Mouse (Mus musculus): Measurements from ENCODE around the gene Mrpl38. TPM values are rescaled to one million over a fixed set of nuclear protein-coding genes. Genes with fewer than 3 reads are reported as not detected.

The Mrpl38 gene
- polyA plus RNA-seq, 1 experiment = 34.4 TPM

DNA sequence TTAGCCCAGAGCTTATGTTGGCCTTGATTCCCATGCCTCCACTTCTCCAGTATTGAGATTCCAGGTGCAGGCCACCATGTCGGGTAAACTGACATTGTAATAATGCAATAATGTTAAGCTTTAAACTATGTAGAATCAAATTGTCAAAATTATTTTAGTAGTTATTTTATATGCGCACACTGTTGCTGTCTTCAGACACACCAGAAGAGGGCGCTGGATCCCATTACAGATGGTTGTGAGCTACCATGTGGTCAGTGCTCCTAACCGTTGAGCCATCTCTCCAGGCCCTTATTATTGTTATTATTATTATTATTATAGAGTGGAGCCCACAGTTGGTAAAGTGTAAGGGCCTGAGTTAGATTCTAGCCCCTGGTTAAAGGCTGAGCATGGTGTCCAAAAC is 27.6 kb downstream of the Mrpl38 start:
- DNase-seq (ENCODE audit: low read depth) = no peak

DNA sequence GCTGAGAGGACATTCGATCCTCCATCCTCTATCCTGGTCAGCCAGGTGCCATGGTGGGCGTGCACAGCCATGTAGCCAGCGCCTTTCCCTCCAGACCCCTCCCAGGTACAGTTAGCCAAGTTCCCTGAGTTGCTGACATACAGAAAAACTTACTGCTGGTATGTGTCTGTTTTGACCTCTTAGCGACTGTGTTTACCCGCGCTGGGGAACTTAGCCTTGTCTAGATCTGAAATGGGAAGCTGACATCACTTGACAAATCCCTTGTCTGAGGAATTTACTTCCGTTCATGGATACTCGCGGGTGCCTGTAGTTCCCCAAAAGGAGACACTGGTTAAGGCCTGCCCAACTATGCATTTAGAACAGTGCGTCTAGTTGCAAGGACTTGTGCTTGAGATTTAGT is 28.1 kb downstream of the Mrpl38 start:
- DNase-seq (ENCODE audit: low read depth) = no peak

DNA sequence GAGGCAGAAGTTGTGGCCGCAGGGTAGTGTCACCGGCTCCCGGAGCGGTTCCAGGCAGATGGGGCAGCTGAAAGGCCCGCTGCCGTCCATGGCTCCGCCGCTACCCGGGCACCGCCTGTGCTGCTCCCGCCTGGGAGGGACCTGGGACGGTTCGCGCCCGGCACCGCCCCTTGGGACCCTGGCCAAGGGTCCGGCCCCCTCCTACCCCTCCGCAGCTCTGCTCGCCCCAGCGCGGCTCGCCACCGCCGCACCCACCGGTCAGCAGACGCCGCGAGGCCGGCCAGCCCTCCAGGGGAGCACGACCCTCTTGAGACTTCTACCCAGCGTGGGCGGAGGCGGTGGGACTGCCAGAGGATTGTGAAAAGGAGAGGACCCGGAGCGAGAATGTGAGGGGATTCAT is 28.5 kb downstream of the Mrpl38 start:
- no peak for DNase-seq (ENCODE audit: low read depth)

DNA sequence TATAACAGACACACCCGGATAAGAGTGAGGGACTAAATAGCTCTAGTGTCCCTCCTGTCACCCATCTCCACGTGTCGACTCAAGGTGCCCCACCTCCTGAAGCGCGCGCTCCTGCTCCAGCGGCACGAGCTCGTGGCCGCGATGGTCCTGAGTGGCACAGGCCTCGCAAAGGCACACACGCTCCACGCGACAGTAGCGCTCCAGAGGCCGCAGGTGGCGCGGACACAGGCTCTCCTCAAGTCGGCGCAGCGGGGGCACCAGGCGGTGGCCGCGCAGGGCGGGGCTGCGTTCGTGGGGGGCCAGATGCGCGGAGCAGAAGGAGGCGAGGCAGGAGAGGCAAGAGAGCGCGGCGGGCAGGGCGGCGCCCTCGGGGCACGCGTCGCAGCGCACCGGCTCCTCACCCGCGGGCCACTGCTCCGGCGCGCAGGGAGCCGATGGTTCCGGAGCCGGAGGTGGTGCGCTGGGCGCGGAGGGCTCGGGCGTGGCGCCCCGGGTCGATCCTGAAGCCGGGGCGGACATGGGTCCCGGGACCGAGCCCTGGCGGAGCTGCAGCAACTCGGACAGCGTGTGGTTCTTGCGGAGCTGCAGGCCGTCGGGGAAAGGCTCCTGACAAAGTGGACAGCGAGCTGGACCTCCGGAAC is 29.1 kb downstream of the Mrpl38 start:
- no peak for DNase-seq (ENCODE audit: low read depth)

DNA sequence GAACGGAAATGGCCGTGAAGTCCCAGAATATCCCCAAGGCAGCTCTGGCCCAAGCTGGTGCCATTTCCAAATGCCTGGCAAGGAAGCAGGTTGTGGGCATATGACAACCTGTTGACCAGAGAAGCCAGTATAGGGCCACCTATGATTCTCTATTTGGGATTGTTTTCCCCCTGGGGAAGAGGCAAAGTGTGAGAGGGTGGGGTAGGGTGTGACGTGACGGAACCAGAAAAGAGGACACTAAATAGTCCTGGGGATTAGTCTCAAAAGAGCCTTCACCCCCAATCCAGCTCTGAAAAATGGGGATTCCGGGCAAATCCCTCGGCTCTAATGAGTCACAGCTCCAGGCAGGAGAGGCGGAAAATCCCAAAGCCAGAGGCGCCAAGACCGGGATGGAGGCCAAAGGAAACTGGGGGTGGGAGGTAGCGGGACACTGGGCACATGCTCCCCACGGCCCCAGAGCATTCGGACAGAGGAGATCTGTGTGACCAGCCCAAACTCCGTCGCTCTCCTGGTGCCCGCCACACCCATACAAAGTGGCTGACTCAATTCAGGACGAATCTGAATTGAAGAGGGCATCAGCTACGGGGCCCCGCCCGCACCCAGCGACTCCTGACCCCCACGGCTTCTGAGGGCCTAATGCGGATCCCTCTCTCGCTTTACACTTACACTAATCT is 30.1 kb downstream of the Mrpl38 start:
- DNase-seq (ENCODE audit: low read depth) = no peak

DNA sequence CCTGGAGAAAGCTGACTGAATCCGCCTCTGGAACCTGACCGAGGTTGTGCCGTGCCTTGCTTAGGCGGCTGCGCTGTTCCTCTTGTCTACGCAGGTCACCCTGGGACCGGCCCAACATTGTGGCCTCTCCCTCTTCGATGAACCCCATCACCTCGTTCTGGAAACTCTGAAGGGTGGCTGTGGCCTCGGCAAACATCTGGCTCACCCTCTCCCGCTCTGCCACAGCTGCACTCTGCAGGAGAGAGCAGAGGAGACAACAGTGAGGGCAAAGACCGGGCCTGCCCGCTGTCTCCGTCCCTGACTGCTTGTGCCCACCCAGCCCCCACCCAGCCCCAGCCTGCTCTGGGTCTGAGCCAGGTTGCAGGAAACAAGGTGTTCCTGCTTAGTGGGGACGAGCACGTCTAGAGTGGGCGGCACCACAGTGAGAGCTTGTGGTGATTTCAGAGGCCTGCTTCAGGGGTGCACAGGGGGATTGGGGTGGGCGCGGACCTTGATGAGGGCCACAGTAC is 30.8 kb downstream of the Mrpl38 start:
- DNase-seq (ENCODE audit: low read depth) = no peak

DNA sequence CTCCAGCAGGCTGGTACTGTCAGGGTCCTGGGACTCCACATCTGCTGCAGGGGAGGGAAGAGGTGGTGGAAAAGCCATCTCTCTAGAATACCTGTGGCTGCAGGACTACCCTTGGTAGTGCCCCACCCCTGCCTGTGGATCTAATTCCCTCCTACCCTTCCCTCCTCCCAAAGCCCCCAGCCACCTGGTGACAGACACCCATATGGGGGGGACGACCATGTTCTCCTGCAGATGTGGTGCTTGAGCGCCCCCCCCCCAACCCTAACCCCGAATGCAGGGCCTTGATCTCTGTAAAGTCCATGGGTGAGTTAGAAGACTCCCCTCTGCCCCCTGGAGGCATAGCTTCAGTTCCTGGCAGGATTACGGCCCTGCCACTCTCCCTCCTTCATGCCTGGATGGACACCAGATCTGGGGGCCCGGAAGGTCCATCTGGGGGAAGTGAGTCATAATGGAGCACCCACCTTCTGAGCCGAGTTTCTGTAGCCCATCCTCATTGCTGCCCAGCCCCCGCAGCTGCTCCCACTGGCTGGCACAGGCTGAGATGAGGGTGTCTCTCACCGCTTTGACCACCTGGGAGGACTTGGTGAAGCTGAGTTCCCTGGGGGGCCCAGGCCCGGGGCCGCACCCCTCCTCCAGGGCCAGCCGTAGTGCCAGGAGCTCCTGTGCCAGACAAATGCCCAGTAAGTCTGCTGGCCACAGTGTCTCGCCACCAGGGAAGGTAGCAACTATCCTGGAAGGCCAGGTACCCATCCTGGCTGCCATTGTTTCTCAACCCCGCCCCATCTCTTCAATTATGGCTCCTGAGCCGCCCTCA is 31.5 kb downstream of the Mrpl38 start:
- no peak for DNase-seq (ENCODE audit: low read depth)

DNA sequence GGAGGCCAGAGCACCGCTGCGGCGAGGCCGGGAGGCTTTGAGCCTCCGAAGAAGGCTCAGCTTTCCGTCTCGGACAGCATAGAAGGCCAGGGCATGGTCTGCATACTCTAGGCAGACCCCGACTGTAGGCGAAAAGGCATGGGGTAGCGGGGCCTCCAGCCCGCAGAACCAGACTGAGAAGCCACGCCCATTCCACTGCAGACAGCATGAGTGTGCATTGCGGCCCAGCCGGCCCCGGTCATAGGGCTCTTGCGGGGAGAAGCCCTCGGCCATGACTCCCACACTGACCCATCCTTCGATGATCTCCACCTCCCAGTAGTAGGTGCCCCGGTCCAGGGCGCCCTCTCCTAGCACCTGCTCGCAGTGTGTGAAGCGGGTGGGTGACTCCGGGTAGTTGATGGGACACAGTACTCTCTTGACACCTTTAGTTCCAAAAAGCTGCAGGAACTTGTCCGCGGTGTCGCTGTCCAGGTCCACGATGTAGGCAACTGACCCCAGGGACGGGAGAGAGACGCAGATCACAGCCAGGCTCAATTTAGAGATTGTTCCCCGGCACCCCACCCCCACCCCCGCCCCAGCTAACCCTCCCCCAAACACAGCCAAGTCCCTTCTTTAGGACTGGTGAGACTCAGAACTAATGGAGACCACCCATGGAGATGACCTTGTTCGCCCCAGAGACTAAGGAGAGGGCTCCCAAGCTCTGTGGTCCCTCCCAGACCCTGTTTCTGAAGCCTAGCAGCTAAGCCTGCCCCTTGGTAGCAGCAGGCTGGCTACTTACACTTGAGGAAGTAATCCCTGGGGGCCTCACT is 32.3 kb downstream of the Mrpl38 start:
- DNase-seq (ENCODE audit: low read depth) = no peak

DNA sequence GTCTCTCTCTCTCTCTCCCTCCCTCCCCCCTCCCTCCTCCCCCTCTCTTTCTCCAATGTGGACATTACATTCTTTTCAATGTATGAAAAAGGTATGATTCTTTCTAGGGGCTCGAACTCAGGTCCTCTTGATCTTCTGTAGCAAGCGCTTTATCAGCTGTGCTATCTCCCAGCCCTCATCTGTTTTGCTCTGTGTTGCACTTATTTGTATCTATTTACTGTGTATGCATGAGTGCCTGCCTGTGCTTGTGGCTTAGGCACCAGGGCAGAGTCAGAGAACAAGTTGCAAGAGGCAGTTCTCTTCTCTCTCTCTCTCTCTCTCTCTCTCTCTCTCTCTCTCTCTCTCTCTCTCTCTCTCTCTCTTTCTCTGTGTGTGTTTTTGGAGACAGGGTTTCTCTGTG is 33.6 kb downstream of the Mrpl38 start:
- DNase-seq (ENCODE audit: low read depth) = no peak

DNA sequence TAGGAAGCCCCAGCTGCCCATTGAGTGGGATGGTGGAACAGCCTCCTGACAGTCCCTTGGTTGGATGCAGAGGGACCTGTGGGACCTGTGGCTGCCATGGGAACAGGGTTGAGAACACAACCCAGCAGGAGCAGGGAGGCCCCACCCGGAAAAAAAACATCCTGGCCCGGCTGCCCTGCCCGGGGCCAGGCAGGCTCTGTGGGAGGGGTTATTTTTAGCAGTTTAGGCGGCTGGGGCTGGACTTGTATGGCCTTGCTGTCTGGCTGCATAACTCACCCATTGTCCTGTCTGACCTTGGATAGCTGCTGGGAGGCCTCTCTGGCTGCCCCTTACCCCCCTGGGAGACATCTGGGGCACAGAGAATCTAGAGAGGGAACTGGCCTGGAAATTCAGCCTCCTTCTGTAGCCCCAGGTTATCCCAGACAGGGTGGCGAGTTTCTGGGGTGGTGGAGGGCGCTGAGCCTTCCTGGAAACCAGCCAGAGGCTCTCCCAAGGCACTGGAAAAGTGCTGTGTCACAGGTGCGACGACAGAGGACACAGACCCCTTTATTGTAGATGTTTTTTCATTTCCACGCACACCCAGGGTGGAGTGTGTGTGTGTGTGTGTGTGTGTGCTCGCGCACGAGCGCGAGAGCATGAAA is 34.5 kb downstream of the Mrpl38 start:
- no peak for DNase-seq (ENCODE audit: low read depth)

DNA sequence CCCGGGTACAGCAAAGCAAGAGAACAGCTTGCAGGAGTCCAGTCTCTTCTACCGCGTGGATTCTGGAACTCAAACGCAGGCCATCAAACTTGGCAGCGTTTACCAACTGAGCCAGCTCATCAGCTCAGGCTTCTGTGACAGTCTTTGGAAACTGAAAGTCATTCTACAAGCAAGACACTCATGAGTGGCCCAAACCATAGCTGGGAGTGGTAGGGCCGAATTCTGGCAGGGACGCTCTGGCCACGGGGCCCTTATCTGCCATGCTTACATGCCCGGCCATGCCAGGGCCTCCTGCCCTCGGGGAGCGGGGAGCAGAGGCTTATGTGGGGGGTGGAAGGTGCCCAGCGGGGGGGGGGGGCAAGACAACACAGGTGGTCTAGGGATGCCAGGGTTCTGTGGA is 35.1 kb downstream of the Mrpl38 start:
- no peak for DNase-seq (ENCODE audit: low read depth)

DNA sequence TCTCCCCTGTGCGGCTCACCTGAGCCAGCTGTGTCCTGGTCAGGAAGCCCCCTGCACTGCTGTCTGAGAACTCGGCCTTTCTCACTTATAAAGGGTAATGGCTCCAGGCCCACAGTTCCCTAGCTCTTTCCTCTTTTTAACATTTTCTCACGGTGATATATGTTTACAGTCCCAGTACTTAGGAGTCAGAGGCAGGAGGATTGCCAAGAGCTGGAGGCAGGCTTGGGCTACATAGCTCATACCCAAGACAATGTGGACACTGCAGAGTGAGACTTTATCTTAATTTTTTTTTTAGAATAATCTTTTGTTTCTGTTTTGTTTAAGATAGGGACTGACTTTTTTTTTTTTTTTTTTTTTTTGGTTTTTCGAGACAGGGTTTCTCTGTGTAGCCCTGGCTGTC is 36.2 kb downstream of the Mrpl38 start:
- no peak for DNase-seq (ENCODE audit: low read depth)

DNA sequence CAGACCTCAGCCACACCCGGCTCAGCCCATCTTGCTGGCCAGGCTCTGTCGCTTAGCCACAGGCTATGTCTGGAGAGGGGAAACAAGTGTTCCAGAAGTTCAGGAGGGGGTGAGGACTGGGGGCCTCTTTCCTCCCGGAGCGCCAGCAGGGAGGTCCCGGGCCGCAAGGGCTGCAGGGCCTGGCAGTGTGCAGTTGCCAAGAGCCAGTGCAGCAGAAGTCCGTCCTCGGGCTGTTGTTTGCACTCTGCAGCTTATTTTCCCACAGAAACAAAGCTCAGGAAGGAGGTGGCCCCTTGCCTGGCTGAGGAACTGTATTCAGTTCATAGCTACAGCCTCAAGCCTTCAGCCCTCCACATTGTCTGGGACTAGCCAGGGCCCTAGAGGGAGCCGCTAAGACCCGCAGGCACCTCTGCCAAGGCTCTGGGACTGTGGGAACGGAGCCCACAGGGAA is 36.7 kb downstream of the Mrpl38 start:
- DNase-seq (ENCODE audit: low read depth) = no peak

DNA sequence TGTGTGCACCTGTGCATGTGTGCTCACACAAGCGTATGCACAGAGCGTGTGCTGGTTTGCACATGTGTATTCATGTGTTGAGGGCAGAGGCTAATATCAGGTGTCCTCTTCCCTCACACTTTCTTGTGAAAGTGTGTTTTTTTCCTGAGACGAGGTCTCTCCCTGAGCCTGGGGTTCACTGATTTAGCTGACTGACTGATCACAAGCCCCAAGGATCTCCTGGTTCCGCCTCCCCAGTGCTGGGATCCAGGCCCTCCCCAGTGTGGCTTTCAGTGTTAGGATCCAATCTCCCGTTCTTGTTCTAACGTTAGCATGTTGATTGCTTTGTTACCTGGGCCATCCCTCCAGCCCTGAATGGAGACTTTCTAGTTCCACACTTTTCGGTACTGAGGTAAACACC is 37.8 kb downstream of the Mrpl38 start:
- DNase-seq (ENCODE audit: low read depth) = no peak

DNA sequence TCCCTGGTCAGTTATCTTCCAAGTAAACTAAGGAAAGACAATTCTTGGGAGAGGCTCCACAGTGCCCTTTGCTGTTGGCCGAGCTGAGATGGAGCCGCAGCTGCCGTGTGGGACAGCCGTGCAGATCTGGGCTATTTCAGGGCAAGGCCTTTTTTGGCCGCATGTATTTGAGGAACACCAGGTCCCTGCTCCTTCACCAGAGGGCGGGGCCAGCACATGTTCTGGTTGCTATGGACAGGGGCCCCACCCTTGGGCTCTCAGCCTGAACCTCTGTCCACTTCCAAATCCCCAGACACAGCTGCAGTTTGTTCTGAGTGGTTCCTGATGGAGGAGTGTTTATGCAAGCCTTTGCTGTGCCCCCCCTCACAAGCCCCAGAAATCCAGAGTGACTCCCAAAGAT is 38.3 kb downstream of the Mrpl38 start:
- no peak for DNase-seq (ENCODE audit: low read depth)

DNA sequence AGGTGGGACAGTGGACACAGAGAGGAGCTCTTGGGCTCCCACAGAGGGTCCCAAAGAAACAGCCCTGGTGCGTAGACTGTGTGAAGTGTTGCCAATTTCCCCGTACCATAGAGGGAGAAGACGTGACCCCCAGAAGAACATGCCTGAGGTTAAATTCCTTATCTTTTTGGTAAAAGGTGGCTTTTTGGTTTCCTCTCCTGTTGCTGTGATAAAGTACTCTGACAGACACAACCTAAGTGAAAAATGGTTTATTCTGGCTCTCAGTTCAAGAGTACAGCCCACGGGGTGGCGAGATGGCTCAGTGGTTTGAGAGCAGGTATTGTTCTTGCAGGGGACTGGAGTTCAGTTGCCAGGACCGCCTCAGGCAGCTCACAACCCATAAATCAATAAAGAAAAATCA is 39.2 kb downstream of the Mrpl38 start:
- no peak for DNase-seq (ENCODE audit: low read depth)

DNA sequence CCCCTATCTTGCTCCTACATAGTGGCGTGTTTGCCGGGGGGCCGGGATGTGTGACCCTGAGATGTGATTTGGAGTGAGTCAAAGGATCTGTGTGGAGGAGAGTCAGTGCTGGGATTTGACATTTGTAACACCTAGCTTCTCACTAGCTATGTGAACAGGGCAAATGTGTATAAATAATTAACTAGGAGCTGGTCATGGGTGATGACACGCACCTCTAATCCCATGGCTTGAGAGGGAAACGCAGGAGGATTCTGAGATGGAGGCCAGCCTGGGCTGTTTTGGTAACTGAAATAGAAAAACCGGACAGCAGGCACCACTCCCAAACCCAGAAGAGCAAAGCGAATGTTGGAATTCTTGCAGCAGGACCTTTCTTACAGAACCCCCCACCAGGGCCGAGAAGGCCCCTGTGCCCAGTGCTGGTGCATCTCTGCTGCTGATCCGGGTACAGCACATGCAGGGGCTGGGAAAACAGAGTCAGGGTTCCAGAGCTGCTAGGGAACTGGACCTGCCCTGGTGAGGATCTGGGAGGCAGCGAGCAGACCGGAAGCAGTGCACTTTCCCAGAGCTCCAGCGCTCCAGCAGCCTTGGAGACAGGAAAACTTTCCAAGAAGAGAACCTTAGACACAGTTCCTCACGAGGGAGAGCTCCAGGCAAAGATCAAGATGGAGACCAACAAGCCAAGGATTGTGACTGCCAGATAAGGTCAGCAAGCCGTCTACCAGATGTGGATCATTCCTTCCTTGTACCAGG is 39.8 kb downstream of the Mrpl38 start:
- DNase-seq (ENCODE audit: low read depth) = no peak

DNA sequence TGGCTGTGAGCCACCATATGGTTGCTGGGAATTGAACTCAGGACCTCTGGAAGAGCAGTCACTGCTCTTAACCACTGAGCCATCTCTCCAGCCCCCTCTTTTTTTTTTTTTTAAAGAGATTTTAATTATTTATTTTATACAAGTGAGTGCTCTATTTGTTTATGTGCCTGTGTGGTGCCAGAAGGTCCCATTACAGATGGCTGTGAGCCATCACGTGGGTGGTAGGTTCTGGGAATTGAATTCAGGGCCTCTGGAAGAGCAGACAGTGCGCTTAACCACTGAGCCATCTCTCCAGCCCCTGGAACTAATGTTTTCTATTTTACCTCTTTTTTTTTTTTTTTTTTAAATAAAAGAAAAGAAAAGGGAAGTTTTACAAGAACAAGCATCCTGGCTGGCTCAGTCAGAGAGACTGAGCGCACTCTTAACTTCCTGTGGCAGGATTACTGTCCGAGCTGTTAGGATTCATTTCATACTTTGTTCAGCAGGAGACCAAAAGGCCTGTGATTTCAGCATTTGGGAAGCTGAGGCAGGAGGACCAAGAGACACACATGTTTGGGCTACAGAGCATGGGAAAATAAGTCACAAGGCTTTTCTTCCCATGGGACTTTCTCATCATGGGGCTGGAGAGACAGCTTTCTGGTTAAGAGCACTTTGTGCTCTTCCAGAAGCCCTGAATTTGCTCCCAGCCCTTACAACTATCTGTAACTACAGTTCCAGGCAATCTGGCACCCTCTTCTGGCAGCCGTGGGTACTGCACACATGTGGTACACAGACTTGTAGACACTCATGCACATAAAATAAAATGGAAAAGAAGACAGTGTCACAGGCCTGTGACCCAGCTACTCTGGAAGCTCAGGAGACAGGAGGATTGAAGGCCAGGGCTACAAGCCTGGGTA is 42.2 kb downstream of the Mrpl38 start:
- DNase-seq (ENCODE audit: low read depth) = no peak

DNA sequence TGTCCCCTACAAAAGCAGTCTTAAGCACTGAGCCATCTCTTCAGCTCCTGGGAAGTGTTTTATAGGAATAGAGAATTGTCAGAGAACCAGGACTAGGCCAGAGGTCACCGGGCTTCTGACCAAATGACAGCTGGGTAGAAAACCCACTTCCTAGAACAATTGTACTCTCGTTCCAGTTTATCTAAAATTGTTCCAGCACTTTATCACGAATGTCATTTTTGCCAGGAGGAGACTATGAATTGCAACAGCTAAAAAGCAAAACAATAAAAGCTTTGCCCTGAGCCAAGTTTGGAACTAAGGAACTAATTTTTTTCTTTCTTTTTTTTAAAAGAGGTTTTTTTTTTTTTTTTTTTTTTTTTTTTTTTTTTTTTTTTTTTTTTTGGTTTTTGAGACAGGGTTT is 43.1 kb downstream of the Mrpl38 start:
- no peak for DNase-seq (ENCODE audit: low read depth)
